Mouse (Mus musculus) left cerebral cortex, postnatal 10 days (tissue): ENCODE measurements at regions not wholly inside any gene's neighbourhood (a gene's known extent, or its start where the extent isn't known, plus 50 kb on each side); places are given as distances from the start of the nearest gene placed in this dataset.

Experiments used
- DNase-seq, 2 experiments: peaks; one replicate each; pipeline ENCODE4 v3.0.0; 2021 to 2022; ENCODE audit warnings: low spot score in 2 of 2, mixed read lengths in 1 of 2; ENCODE audit errors: extremely low spot score in 1 of 2
- intact Hi-C: fragments of 180-260 bp; cut with DNase I; formaldehyde crosslinking; loops from one replicate; pipeline ENCODE4 v1.15.1; 2025

DNA sequence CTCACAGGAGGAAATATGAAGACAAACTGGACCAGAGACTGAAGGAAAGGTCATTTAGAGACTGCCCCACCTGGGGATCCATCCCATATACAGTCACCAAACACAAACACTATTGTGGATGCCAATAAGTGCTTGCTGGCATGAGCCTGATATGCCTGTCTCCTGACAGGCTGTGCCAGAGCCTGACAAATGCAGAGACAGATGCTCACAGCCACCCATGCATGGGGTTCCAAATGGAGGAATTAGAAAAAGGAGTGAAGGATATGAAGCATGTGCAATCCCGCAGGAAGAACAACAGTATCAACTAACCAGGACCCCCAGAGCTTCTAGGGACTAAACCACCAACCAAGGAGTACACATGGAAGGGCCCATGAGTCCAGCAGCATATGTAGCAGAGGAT, 505.9 kb downstream of the Gm6685 start:
- no peak for DNase-seq
- intact Hi-C loops, result no loop called here

DNA sequence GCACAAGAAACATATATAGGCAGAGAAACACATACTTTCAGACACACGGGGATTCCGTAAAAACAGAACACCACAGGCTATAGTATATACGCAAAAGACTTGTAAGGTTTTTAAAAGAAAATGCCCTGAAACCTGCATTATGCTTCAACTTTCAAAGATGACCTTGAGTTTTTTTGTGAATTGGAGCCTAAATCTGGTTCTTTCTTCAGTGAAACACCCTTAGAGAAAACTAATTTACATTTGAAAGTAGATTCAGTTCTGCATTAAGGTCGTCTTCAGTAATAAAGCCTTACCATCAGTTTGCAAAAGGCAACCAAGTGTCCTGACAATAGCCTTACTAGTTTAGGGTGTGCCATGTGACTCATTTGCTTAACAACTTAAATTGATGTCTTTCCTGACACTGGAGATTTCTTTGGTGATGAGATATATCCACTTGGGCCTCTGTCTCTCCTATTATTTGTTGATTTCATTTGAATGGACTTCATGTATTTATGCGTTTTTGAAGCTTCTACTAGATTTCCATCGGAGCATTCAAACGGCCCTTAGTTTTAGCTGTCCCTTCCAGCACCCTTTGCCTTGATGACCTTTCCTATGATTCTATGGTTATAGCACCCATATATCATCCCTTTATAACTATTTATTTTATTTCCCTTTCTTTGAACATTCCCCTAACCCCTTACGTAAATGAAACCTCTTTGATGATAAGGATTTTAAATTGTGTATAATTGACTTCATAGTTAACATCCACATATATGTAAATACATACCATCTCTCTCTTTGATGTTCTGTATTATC, 539.6 kb downstream of the Gm6685 start:
- DNase-seq, result no peak
- intact Hi-C loops, result no loop called here

DNA sequence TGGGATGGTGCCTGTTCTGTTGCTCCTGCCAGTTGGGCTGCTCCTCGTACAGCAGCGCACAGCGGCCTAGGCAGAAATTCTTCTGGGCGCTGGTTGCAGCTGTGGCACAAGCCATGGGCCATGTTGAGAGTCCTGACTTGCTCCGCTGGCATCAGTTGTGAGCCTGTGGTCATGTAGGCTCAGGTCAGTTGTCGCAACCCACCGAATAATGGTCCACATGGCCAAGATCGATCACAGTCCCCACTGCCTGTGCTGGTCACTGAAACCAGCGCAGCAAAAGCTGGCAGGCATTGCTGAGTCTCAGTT, 585.8 kb downstream of the Gm6685 start:
- intact Hi-C loops, result no loop called here
- no peak for DNase-seq

DNA sequence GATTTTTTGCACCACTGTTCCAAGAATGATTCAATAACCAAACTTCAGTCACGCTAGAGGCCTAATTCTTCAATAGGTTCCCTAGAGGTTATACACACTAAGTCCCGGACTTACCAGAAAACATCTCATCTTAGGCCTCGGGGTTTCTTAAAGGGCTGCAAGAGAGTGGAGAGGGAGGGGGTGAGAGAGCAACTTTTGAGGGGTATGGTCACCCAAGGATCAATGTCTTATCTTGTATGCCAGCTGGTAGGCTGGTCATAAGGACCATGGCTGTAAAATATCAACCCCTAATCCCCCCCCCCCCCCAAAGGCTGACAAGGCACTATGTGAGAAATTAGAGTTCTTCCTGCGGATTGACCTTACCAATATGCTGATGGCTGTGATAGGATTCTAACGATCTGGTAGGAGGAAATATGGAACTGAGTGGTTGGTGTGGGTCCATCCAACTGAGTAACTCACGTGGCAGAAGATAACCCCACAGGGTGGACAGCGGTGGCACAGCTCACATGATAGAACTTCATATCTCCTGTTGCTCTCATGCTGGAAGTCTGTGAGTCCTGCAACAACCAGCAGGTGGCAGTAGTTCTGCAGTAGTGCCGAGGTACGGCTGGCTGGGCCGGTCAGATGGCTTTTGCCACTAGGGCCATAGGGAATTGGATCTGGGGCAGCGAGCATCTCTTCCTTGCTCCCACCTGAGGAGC, 586.3 kb downstream of the Gm6685 start:
- intact Hi-C loops, result no loop called here
- peak; percentile 4 to 39 for DNase-seq

DNA sequence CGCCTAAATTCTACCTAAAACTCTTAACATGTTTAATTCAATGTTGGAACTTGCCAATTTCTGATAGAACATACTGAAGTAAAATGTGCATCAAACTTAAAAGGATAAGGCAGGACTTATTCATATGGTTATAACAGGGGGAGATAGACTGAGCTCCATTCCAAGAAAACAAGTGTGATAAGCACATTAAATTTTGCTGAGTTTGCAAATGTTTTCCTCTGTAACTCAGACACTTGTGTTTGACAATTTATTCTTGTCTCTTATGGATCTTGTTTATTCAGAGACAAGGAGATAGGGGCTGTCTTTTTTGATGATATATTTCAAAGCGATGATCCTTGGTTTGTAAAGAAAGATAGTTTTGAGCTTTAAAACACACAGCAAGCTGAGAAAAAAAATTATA, 613.6 kb downstream of the Gm6685 start:
- intact Hi-C loops, result no loop called here
- DNase-seq, result no peak

DNA sequence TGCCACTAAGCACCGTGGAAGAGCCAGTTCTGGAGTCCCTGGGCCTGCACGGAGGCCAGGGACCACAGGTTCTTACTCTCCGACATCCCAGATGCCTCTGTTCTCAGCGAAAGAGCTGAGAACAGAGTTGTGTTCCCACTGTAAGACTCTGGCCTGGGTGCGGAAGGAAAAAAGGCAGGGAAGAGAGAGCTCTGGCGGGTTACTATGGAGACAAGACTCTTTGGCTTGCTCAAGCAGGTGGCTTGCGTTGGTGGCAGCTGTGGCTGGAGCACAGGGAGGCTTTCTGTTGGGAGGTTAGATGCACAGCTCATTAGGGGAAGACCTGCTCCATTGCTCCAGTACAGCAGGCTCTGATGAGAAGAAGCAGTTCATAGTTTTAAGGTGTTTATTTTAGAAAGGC, 618.3 kb downstream of the Gm6685 start:
- DNase-seq, result peak in 1 of 2 experiments; percentile 17
- intact Hi-C loops, result no loop called here

DNA sequence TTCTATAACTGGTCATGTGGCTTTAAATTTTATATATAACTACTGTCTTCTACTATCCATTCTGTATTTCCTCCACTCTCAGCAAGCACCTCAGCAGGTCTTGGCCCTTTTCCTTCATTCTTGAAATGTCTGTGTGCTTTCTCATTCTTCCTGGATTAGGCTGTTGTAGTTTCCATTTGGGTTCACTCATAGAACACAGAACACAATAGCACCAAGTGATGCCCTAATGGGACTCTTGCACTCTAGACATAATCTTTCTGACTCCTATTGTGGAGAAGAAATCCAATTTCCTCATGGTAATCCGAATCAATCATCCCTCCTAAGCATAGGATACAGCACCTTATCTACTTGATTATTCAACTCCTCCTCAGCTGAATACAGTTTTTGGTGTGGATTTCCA, 667.2 kb downstream of the Gm6685 start:
- intact Hi-C loops, result no loop called here
- DNase-seq, result no peak
